ENCODE assay signal across 8 mouse cellular contexts in the genomic region with DNA sequence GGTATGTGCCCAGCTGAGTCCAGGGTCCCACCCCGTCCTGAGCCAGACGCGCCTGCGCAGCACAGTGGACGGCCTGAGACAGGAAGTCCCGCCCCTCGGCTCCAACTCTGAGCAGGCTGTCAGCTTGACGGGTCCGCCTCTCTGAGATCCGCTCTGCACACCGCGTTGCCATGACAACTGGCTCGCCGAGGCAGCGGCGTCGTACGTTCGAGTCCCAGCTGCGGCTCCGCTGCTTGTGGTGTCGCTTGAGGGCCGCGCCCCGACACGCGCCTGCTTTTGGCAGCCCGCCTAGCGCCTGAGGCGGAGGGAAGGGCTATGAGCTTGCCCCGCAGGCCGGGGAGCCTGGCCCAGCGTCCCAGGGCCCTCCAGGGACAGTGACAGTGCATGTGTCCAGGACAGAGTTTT. TPM values are rescaled to one million over a fixed set of nuclear protein-coding genes. Genes with fewer than 3 reads are reported as not detected.
DNase-seq lines count a peak whose midpoint lies in the region; ATAC-seq and TF ChIP-seq lines count a peak whose summit lies in the region.

No protein-coding gene starts in this region.

- H3K9ac ChIP-seq in heart, embryonic 14.5 days (ENCODE audit: low read length): peak overlapping the region; percentile 77
- peak overlapping the region; percentile 62 for H3K9ac ChIP-seq in kidney, postnatal 0 days (ENCODE audit: low read depth, low read length)
- no peak overlapping the region; the same call in 1 of the 2 replicates for H3K9ac ChIP-seq in liver, embryonic 16.5 days (ENCODE audit: low read depth, low read length)
- 0 out of 2 replicates have a peak overlapping the region, but pooled peaks have one; percentile 26 for H3K9ac ChIP-seq in neural tube, embryonic 12.5 days
- H3K9ac ChIP-seq in stomach, embryonic 16.5 days (ENCODE audit: low read length): peak overlapping the region; percentile 78

- peaks cover 2% of the 10 kb centered on the region in 2 experiments; a peak in 1 of 4 replicates for H3K4me1 ChIP-seq in heart, embryonic 14.5 days (ENCODE audit: control insufficient read depth in 2 of 2, insufficient read depth in 2 of 2, low read length in 2 of 2)
- no peaks in the 10 kb centered on the region for H3K4me1 ChIP-seq in kidney, postnatal 0 days (replicated peaks; ENCODE audit: insufficient read depth, low read length)
- peaks cover 3% of the 10 kb centered on the region for H3K4me1 ChIP-seq in liver, embryonic 16.5 days (ENCODE audit: control insufficient read depth, low read depth, low read length)
- no peaks in the 10 kb centered on the region for H3K4me1 ChIP-seq in neural tube, embryonic 12.5 days
- 0 out of 2 replicates have a peak, but pooled peaks cover 7% of the 10 kb centered on the region for H3K4me1 ChIP-seq in stomach, embryonic 16.5 days (ENCODE audit: control insufficient read depth, insufficient read depth, low read length)

- no peak for TF ChIP-seq CTCF in brain, embryonic 14.5 days (IDR thresholded peaks at IDR 0.05; ENCODE audit: borderline replicate concordance, extremely low read depth, insufficient read depth, insufficient read length)
- no peak for TF ChIP-seq CTCF in kidney, postnatal 0 days (IDR thresholded peaks at IDR 0.05; ENCODE audit: low read depth)

- peak; percentile 60 for ATAC-seq in erythroid progenitor cell, adult 5-6 weeks (replicated peaks; ENCODE audit: low FRiP score, poor library complexity, severe bottlenecking)
- ATAC-seq in heart, embryonic 14.5 days (ENCODE audit: insufficient number of reproducible peaks, insufficient read depth, low FRiP score, low read depth): peak; percentile 95
- peak; percentile 90 for ATAC-seq in kidney, postnatal 0 days (replicated peaks; ENCODE audit: low FRiP score, low read depth)
- ATAC-seq in liver, embryonic 16.5 days (ENCODE audit: low read depth): peak; percentile 92
- peak; percentile 82 for ATAC-seq in neural tube, embryonic 12.5 days (ENCODE audit: low FRiP score, low read depth)
- peak; percentile 96 for ATAC-seq in stomach, embryonic 16.5 days (ENCODE audit: insufficient read depth, low FRiP score)

- H3K27ac ChIP-seq in heart, embryonic 14.5 days (replicated peaks in 1 of 2; ENCODE audit: control insufficient read depth in 1 of 2, insufficient read depth in 1 of 2, low read depth in 2 of 2, low read length in 2 of 2): no peak overlapping the region
- H3K27ac ChIP-seq in kidney, postnatal 0 days: no peak overlapping the region
- no peak overlapping the region for H3K27ac ChIP-seq in liver, embryonic 16.5 days (ENCODE audit: low read length)
- no peak overlapping the region for H3K27ac ChIP-seq in neural tube, embryonic 12.5 days
- no peak overlapping the region for H3K27ac ChIP-seq in stomach, embryonic 16.5 days (ENCODE audit: low read length)

- no peak for TF ChIP-seq POLR2A in brain, embryonic 14.5 days (IDR thresholded peaks at IDR 0.05; ENCODE audit: borderline replicate concordance, extremely low read depth, insufficient read depth, insufficient read length, poor library complexity, severe bottlenecking)

- 2% methylated on average over 33 of the region's 33 CpGs for WGBS in heart, embryonic 14.5 days
- WGBS in kidney, postnatal 0 days: 1% methylated on average over 33 of the region's 33 CpGs
- 3% methylated on average over 33 of the region's 33 CpGs for WGBS in liver, embryonic 16.5 days (ENCODE audit: insufficient replicate concordance)
- 1% methylated on average over 33 of the region's 33 CpGs for WGBS in neural tube, embryonic 12.5 days
- WGBS in stomach, embryonic 16.5 days: 1% methylated on average over 33 of the region's 33 CpGs

- H3K9me3 ChIP-seq in heart, embryonic 14.5 days (ENCODE audit: control insufficient read depth, low read length): no peaks in the 10 kb centered on the region
- H3K9me3 ChIP-seq in kidney, postnatal 0 days (replicated peaks; ENCODE audit: low read length): no peaks in the 10 kb centered on the region
- no peaks in the 10 kb centered on the region for H3K9me3 ChIP-seq in liver, embryonic 16.5 days (replicated peaks; ENCODE audit: control insufficient read depth, low read length)
- no peaks in the 10 kb centered on the region for H3K9me3 ChIP-seq in neural tube, embryonic 12.5 days
- no peaks in the 10 kb centered on the region for H3K9me3 ChIP-seq in stomach, embryonic 16.5 days (replicated peaks; ENCODE audit: control insufficient read depth, low read length)

- no peaks in the 10 kb centered on the region for H3K36me3 ChIP-seq in heart, embryonic 14.5 days (ENCODE audit: control insufficient read depth, insufficient read depth, low read length)
- H3K36me3 ChIP-seq in kidney, postnatal 0 days (ENCODE audit: insufficient read depth, low read length): no peaks in the 10 kb centered on the region
- no peaks in the 10 kb centered on the region for H3K36me3 ChIP-seq in liver, embryonic 16.5 days (ENCODE audit: control insufficient read depth, insufficient read depth)
- H3K36me3 ChIP-seq in neural tube, embryonic 12.5 days: no peaks in the 10 kb centered on the region
- no peaks in the 10 kb centered on the region for H3K36me3 ChIP-seq in stomach, embryonic 16.5 days (ENCODE audit: control insufficient read depth, insufficient read depth, low read length)

- H3K4me3 ChIP-seq in heart, embryonic 14.5 days (ENCODE audit: control insufficient read depth in 1 of 2, insufficient read depth in 1 of 2, low read depth in 1 of 2, low read length in 2 of 2): peak overlapping the region; percentile 58 to 65
- H3K4me3 ChIP-seq in kidney, postnatal 0 days (replicated peaks; ENCODE audit: low read depth, low read length): peak overlapping the region; percentile 38
- peak overlapping the region; percentile 52 for H3K4me3 ChIP-seq in liver, embryonic 16.5 days (ENCODE audit: low read depth, low read length)
- H3K4me3 ChIP-seq in neural tube, embryonic 12.5 days: peak overlapping the region; percentile 34
- peak overlapping the region; percentile 49 for H3K4me3 ChIP-seq in stomach, embryonic 16.5 days (replicated peaks; ENCODE audit: low read length)

- peak overlapping the region; percentile 87 for H3K4me2 ChIP-seq in heart, embryonic 14.5 days (ENCODE audit: low read length)
- H3K4me2 ChIP-seq in kidney, postnatal 0 days (ENCODE audit: low read length): peak overlapping the region; percentile 67
- peak overlapping the region; percentile 73 for H3K4me2 ChIP-seq in liver, embryonic 16.5 days (ENCODE audit: low read depth, low read length)
- H3K4me2 ChIP-seq in neural tube, embryonic 12.5 days (replicated peaks): peak overlapping the region; percentile 60
- peak overlapping the region; percentile 64 for H3K4me2 ChIP-seq in stomach, embryonic 16.5 days (ENCODE audit: low read depth, low read length)

- DNase-seq in B cell, adult 2 months: peak; percentile 82
- DNase-seq in brain, embryonic 14.5 days (ENCODE audit: low read depth): peak; percentile 96
- DNase-seq in kidney, postnatal 0 days (ENCODE audit: low spot score): peak; percentile 96

- no peaks in the 10 kb centered on the region for H3K27me3 ChIP-seq in heart, embryonic 14.5 days (ENCODE audit: control insufficient read depth, insufficient read depth, low read length)
- no peaks in the 10 kb centered on the region for H3K27me3 ChIP-seq in kidney, postnatal 0 days (ENCODE audit: insufficient read depth, low read length)
- no peaks in the 10 kb centered on the region for H3K27me3 ChIP-seq in liver, embryonic 16.5 days (ENCODE audit: control insufficient read depth, insufficient read depth, low read depth, low read length)
- no peaks in the 10 kb centered on the region for H3K27me3 ChIP-seq in neural tube, embryonic 12.5 days (replicated peaks)
- no peaks in the 10 kb centered on the region for H3K27me3 ChIP-seq in stomach, embryonic 16.5 days (ENCODE audit: control insufficient read depth, insufficient read depth, low read length)

RNA-seq across cellular contexts. Expression of gene Nptx1, which starts 23.0 kb away (rescaled TPM):
- polyA plus RNA-seq in brain, embryonic 14.5 days (2012; rRNA removed): 9.2 and 14.7 TPM in 2 replicates
- total RNA-seq in erythroid progenitor cell, adult 5-6 weeks (2015; ENCODE audit: low replicate concordance): not detected in 2 replicates
- total RNA-seq in erythroid progenitor cell, adult 5-6 weeks (2017; ENCODE audit: low replicate concordance): not detected in 2 replicates
- polyA plus RNA-seq in heart, embryonic 14.5 days (2014; fragmentation: Nextera tagmentation; extraction: Ambion mirVana): 0.81 and 0.89 TPM in 2 replicates
- polyA plus RNA-seq in kidney, postnatal 0 days (2015; fragmentation: Nextera tagmentation; extraction: Ambion mirVana): 0.18 and 0.21 TPM in 2 replicates
- 0.02 TPM in 2 replicates for polyA plus RNA-seq in liver, embryonic 16.5 days (2015; fragmentation: Nextera tagmentation; extraction: Ambion mirVana)
- polyA plus RNA-seq in neural tube, embryonic 12.5 days (2016; fragmentation: Nextera tagmentation; extraction: Ambion mirVana): 14.8 and 16.1 TPM in 2 replicates
- polyA plus RNA-seq in stomach, embryonic 16.5 days (2015; fragmentation: Nextera tagmentation; extraction: Ambion mirVana): 0.29 and 0.32 TPM in 2 replicates

RNA-seq across cellular contexts. Expression of gene Endov, which starts 33.4 kb away (rescaled TPM):
- polyA plus RNA-seq in brain, embryonic 14.5 days (2012; rRNA removed): 33.8 and 34.1 TPM in 2 replicates
- total RNA-seq in erythroid progenitor cell, adult 5-6 weeks (2015; ENCODE audit: low replicate concordance): 3.8 and 7.6 TPM in 2 replicates
- total RNA-seq in erythroid progenitor cell, adult 5-6 weeks (2017; ENCODE audit: low replicate concordance): 4.2 and 6.5 TPM in 2 replicates
- 9.0 and 9.1 TPM in 2 replicates for polyA plus RNA-seq in heart, embryonic 14.5 days (2014; fragmentation: Nextera tagmentation; extraction: Ambion mirVana)
- polyA plus RNA-seq in kidney, postnatal 0 days (2015; fragmentation: Nextera tagmentation; extraction: Ambion mirVana): 16.2 and 16.3 TPM in 2 replicates
- polyA plus RNA-seq in liver, embryonic 16.5 days (2015; fragmentation: Nextera tagmentation; extraction: Ambion mirVana): 4.5 and 4.6 TPM in 2 replicates
- polyA plus RNA-seq in neural tube, embryonic 12.5 days (2016; fragmentation: Nextera tagmentation; extraction: Ambion mirVana): 24.0 and 26.1 TPM in 2 replicates
- polyA plus RNA-seq in stomach, embryonic 16.5 days (2015; fragmentation: Nextera tagmentation; extraction: Ambion mirVana): 14.0 and 14.8 TPM in 2 replicates
